Mouse (Mus musculus): ENCODE results near the gene Isg20. TPM values are rescaled to one million over a fixed set of nuclear protein-coding genes. Genes with fewer than 3 reads are reported as not detected.

The Isg20 gene
- total and polyA plus RNA-seq, 3 experiments: 6.9 to 44.2 (median 19.9) TPM

GRCm38 (mm10) chr7:78897567-78897966 lies 15.7 kb upstream of the Isg20 start:
- in situ Hi-C loops (cut with MboI; ENCODE audit: low pct_ligation_motif_present, low pct_unique_long_range_greater_than_20kb, low sequenced_read_pairs) (no loop called here), dilution Hi-C loops (cut with MboI; ENCODE audit: extremely low pct_ligation_motif_present, extremely low pct_unique_long_range_greater_than_20kb, low sequenced_read_pairs) (no loop called here)
- peak overlapping the region in 2 of 3 experiments; percentile 85 to 96 for H3K4me3 ChIP-seq (replicated peaks in 1 of 3; ENCODE audit: low read depth in 2 of 3, low read length in 2 of 3, poor library complexity in 1 of 3)
- peaks cover 15 to 28% of the 10 kb centered on the region in 2 experiments for H3K4me1 ChIP-seq (ENCODE audit: control insufficient read depth in 1 of 2, insufficient read depth in 2 of 2)
- H3K9me3 ChIP-seq (replicated peaks; ENCODE audit: low read length): no peaks in the 10 kb centered on the region
- H3K4me2 ChIP-seq (ENCODE audit: insufficient read depth, low read depth, poor library complexity, severe bottlenecking): peak overlapping the region; percentile 79
- TF ChIP-seq MAZ (IDR thresholded peaks at IDR 0.05; ENCODE audit: low read depth, low read length): no peak
- no peak for TF ChIP-seq GABPA (IDR thresholded peaks at IDR 0.05; ENCODE audit: insufficient replicate concordance, low read depth, low read length)
- no peak for TF ChIP-seq CTCF (conservative IDR thresholded peaks at IDR 0.05 in 1 of 2, IDR thresholded peaks at IDR 0.05 in 1 of 2; ENCODE audit: low read depth in 2 of 2, low read length in 2 of 2)
- no peak for TF ChIP-seq USF2 (conservative IDR thresholded peaks at IDR 0.05; ENCODE audit: low read depth, low read length)
- no peak for TF ChIP-seq MAFK (IDR thresholded peaks at IDR 0.05; ENCODE audit: insufficient replicate concordance, low read length)
- TF ChIP-seq JUN (IDR thresholded peaks at IDR 0.05; ENCODE audit: insufficient read depth, low read depth, low read length): no peak
- TF ChIP-seq PAX5 (IDR thresholded peaks at IDR 0.05; ENCODE audit: low read length): no peak
- no peak for TF ChIP-seq RCOR1 (conservative IDR thresholded peaks at IDR 0.05; ENCODE audit: low read depth, low read length)
- no peak for TF ChIP-seq MXI1 (IDR thresholded peaks at IDR 0.05; ENCODE audit: low read depth, low read length)
- TF ChIP-seq NELFE (IDR thresholded peaks at IDR 0.05; ENCODE audit: low read depth, low read length): no peak
- TF ChIP-seq CHD2 (IDR thresholded peaks at IDR 0.05; ENCODE audit: low read length): no peak
- no peak for TF ChIP-seq CHD1 (IDR thresholded peaks at IDR 0.05; ENCODE audit: low read depth, low read length)
- TF ChIP-seq TCF12 (IDR thresholded peaks at IDR 0.05; ENCODE audit: low read depth, low read length): no peak
- no peak for TF ChIP-seq TBP (conservative IDR thresholded peaks at IDR 0.05; ENCODE audit: low read depth, low read length)
- no peak for TF ChIP-seq KAT2A (IDR thresholded peaks at IDR 0.05; ENCODE audit: insufficient replicate concordance, low read length)
- no peak for TF ChIP-seq POLR2AphosphoS2 (IDR thresholded peaks at IDR 0.05; ENCODE audit: low read depth, low read length)
- peaks cover 16 to 26% of the 10 kb centered on the region in 2 experiments for H3K36me3 ChIP-seq (replicated peaks in 1 of 2; ENCODE audit: control insufficient read depth in 1 of 2, insufficient read depth in 1 of 2, low read length in 1 of 2)
- H3K27me3 ChIP-seq (replicated peaks): no peaks in the 10 kb centered on the region
- H3K79me2 ChIP-seq (replicated peaks; ENCODE audit: control insufficient read depth, extremely low read depth, insufficient read depth, poor library complexity, severe bottlenecking): peaks cover 34% of the 10 kb centered on the region
- no peak for DNase-seq (ENCODE audit: extremely low read depth)
- H3K27ac ChIP-seq (ENCODE audit: insufficient read depth, low read depth): no peak overlapping the region
- no peak overlapping the region for H3K9ac ChIP-seq (ENCODE audit: insufficient read depth, low read depth)

DNA sequence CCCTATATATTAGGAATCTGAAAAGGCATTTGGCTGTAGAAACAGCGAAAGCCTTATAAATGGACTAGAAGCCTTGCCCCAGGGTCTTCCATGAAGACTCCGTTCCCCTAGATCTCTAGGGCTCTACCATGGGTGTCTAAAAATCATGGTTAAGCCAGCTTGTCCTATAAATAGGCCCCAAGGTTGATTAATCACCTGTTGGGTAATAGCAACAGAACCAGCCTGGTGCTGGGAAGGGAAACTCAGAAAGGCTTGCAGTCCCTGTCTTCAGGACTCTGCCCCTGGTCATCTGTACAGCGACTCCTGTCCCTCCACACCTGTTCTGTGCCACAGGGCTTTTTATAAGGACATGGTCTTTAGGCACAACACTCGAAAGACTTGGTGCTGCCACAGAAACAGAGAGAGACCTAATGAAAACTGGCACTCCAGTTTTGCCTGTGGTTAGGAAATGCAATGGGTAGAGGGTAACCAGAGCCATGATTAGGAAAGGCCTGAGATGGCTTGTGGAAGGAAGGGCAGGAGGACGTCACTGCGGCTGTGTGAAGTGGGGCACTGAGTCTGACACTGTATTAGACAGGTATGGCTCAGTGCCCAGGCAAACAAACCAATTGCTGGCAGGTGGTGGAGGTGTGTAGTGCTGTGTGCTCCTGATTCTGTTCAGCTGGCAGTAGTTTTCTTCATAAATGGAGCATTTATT lies 9.9 kb upstream of the Isg20 start:
- Histone ChIP-seq H3K9me3 (replicated peaks; ENCODE audit: low read length) (no peaks in the 10 kb centered on the region), H3K27me3 (replicated peaks) (no peaks in the 10 kb centered on the region), H3K4me3 (replicated peaks in 1 of 3; ENCODE audit: low read depth in 2 of 3, low read length in 2 of 3, poor library complexity in 1 of 3) (no peak overlapping the region), H3K4me2 (ENCODE audit: insufficient read depth, low read depth, poor library complexity, severe bottlenecking) (no peak overlapping the region), H3K36me3 (replicated peaks in 1 of 2; ENCODE audit: control insufficient read depth in 1 of 2, insufficient read depth in 1 of 2, low read length in 1 of 2) (peaks cover 59 to 64% of the 10 kb centered on the region in 2 experiments), H3K27ac (ENCODE audit: insufficient read depth, low read depth) (no peak overlapping the region), H3K4me1 (ENCODE audit: control insufficient read depth in 1 of 2, insufficient read depth in 2 of 2) (peaks cover 0 to 27% of the 10 kb centered on the region in 2 experiments; a peak in 2 of 4 replicates), H3K9ac (ENCODE audit: insufficient read depth, low read depth) (no peak overlapping the region), H3K79me2 (replicated peaks; ENCODE audit: control insufficient read depth, extremely low read depth, insufficient read depth, poor library complexity, severe bottlenecking) (peaks cover 8% of the 10 kb centered on the region)
- TF ChIP-seq JUN (IDR thresholded peaks at IDR 0.05; ENCODE audit: insufficient read depth, low read depth, low read length): no peak
- no peak for TF ChIP-seq MAFK (IDR thresholded peaks at IDR 0.05; ENCODE audit: insufficient replicate concordance, low read length)
- TF ChIP-seq POLR2A (IDR thresholded peaks at IDR 0.05; ENCODE audit: low read depth, low read length): 0 out of 2 replicates have a peak, but pooled peaks have one; percentile 14
- dilution Hi-C loops (cut with MboI; ENCODE audit: extremely low pct_ligation_motif_present, extremely low pct_unique_long_range_greater_than_20kb, low sequenced_read_pairs): no loop called here
- no peak for DNase-seq (ENCODE audit: extremely low read depth)
- in situ Hi-C loops (cut with MboI; ENCODE audit: low pct_ligation_motif_present, low pct_unique_long_range_greater_than_20kb, low sequenced_read_pairs): loop anchor here (25.0 kb wide), 1 partner anchor 459 kb away; no protein-coding TSS in a partner anchor

All from CH12.LX (cell line).